Comparison of ENCODE assay signal across 15 mouse cellular contexts in the genomic region with DNA sequence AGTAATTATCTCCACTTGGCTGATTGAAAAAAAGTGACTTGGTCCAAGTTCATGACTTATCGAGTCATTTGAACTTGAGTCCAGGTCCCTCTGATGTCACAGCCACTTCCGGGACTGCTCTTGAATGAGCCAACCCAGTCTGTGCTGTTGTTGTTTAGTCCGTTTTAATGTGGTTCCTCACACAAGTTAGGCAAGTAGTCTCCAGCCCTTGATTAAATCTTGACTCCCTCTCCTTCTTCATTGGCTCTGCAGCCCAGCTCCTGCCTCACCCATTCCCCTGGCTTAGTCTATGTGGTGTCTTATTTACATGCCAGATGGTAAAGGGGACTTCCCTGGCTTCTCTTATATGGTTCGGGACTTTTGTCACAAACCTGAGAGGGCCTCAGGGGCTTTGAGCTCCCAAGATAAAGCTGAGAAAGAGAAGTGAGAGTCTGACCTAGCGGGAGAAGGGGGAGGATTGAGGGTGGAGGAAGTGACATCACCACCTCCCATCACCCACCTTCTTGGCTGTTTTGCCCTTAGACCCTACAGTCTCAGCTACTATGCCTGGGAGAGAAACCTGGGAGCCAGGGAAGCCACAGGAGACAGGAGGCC. TPM values are rescaled to one million over a fixed set of nuclear protein-coding genes. Genes with fewer than 3 reads are reported as not detected.
DNase-seq lines count a peak whose midpoint lies in the region; ATAC-seq and TF ChIP-seq lines count a peak whose summit lies in the region.
"Had no signal": no experiment of that assay in that cellular context is flagged by ENCODE, and none has a peak within 500 bp of the region (broad histone marks: within the 10 kb centered on the region; RNA-seq: fewer than 3 reads in every experiment).

No protein-coding gene starts in this region.

- no peaks in the 10 kb centered on the region for H3K36me3 ChIP-seq in midbrain, embryonic 14.5 days (ENCODE audit: control insufficient read depth, insufficient read depth, low read length)
- H3K36me3 ChIP-seq: forebrain, embryonic 12.5 days; limb, embryonic 15.5 days had no signal

- TF ChIP-seq POLR2A in lung, adult 2 months (IDR thresholded peaks at IDR 0.05; ENCODE audit: borderline replicate concordance, extremely low read depth, low read depth, low read length) = no peak

- no peaks in the 10 kb centered on the region for H3K9me3 ChIP-seq in midbrain, embryonic 14.5 days (ENCODE audit: control insufficient read depth, low read length)
- H3K9me3 ChIP-seq: forebrain, embryonic 12.5 days; limb, embryonic 15.5 days had no signal

- H3K4me3 ChIP-seq in lung, adult 2 months (replicated peaks; ENCODE audit: extremely low read depth, low read depth, low read length) = no peak overlapping the region
- H3K4me3 ChIP-seq in midbrain, embryonic 14.5 days (replicated peaks; ENCODE audit: low read depth, low read length) = no peak overlapping the region
- H3K4me3 ChIP-seq: forebrain, embryonic 12.5 days; limb, embryonic 15.5 days had no signal

- H3K27ac ChIP-seq in midbrain, embryonic 14.5 days (replicated peaks; ENCODE audit: low read depth, low read length) = no peak overlapping the region
- H3K27ac ChIP-seq: forebrain, embryonic 12.5 days; hindbrain, postnatal 0 days; limb, embryonic 15.5 days had no signal

- H3K4me1 ChIP-seq in lung, adult 2 months (ENCODE audit: control insufficient read depth, insufficient read depth, low read length) = no peaks in the 10 kb centered on the region
- no peaks in the 10 kb centered on the region for H3K4me1 ChIP-seq in midbrain, embryonic 14.5 days (ENCODE audit: control insufficient read depth, insufficient read depth, low read length)
- H3K4me1 ChIP-seq: forebrain, embryonic 12.5 days; limb, embryonic 15.5 days had no signal

- no peaks in the 10 kb centered on the region for H3K27me3 ChIP-seq in midbrain, embryonic 14.5 days (ENCODE audit: control insufficient read depth, insufficient read depth, low read length)
- H3K27me3 ChIP-seq: forebrain, embryonic 12.5 days; limb, embryonic 15.5 days; Patski had no signal

- ATAC-seq in megakaryocyte-erythroid progenitor cell, adult 5-6 weeks (replicated peaks; ENCODE audit: low FRiP score, low TSS enrichment, poor library complexity, severe bottlenecking) = 0 out of 2 replicates have a peak, but pooled peaks have one; percentile 21
- ATAC-seq in midbrain, embryonic 14.5 days (ENCODE audit: low FRiP score, low TSS enrichment) = no peak
- ATAC-seq: hindbrain, postnatal 0 days; Patski had no signal

- H3K9ac ChIP-seq in midbrain, embryonic 14.5 days (replicated peaks; ENCODE audit: low read length) = no peak overlapping the region
- H3K9ac ChIP-seq: forebrain, embryonic 12.5 days; limb, embryonic 15.5 days had no signal

- DNase-seq in lung, postnatal 25 days (ENCODE audit: low spot score) = peak; percentile 57
- no peak for DNase-seq in lung, adult 2 months
- DNase-seq in brain, adult 2 months (ENCODE audit: low read depth, low spot score) = peak; percentile 21
- peak; percentile 43 to 61 for DNase-seq in thymus, postnatal 36 days
- DNase-seq in adrenal gland, postnatal 4 days (ENCODE audit: low spot score in 2 of 2) = no peak
- no peak for DNase-seq in midbrain, embryonic 14.5 days
- no peak for DNase-seq in left cerebral cortex, adult 18-20 months (ENCODE audit: low spot score in 2 of 2)

- H3K4me2 ChIP-seq in midbrain, embryonic 14.5 days (ENCODE audit: low read length) = no peak overlapping the region
- H3K4me2 ChIP-seq: forebrain, embryonic 12.5 days; limb, embryonic 15.5 days had no signal

- TF ChIP-seq CTCF in lung, adult 2 months (IDR thresholded peaks at IDR 0.05; ENCODE audit: insufficient read depth, low read length) = no peak

- WGBS in lung, adult 2 months = 64% methylated on average over 5 of the region's 5 CpGs
- 87% methylated on average over 5 of the region's 5 CpGs for WGBS in midbrain, embryonic 14.5 days

RNA-seq across cellular contexts. Expression of a gene that starts 2.2 kb away (rescaled TPM):
- 52.8 and 76.5 TPM in 2 replicates for polyA plus RNA-seq in lung, adult 2 months (2012; rRNA removed)
- 34.9 and 43.4 TPM in 2 replicates for total RNA-seq in megakaryocyte-erythroid progenitor cell, adult 5-6 weeks (2014; fragmentation: Nextera tagmentation)
- 36.8 and 45.6 TPM in 2 replicates for total RNA-seq in megakaryocyte-erythroid progenitor cell, adult 5-6 weeks (2017)
- 10 to 100 TPM; 10.1 to 14.4 TPM for total RNA-seq in adrenal gland, postnatal 4 days (2021)
- polyA plus RNA-seq in midbrain, embryonic 14.5 days (2014; fragmentation: Nextera tagmentation; extraction: Ambion mirVana) = 1.8 and 4.5 TPM in 2 replicates
- 1 to 10 TPM; 2.7 to 4.1 TPM for total RNA-seq in left cerebral cortex, adult 18-20 months (2021)
- total RNA-seq: hindbrain, postnatal 0 days had no signal
- polyA plus RNA-seq: Patski had no signal

RNA-seq across cellular contexts. Expression of a gene that starts 5.3 kb away (rescaled TPM):
- 28.8 and 30.0 TPM in 2 replicates for polyA plus RNA-seq in lung, adult 2 months (2012; rRNA removed)
- total RNA-seq in megakaryocyte-erythroid progenitor cell, adult 5-6 weeks (2014; fragmentation: Nextera tagmentation) = 17.9 and 21.8 TPM in 2 replicates
- 5.2 and 7.7 TPM in 2 replicates for total RNA-seq in megakaryocyte-erythroid progenitor cell, adult 5-6 weeks (2017)
- 10 to 100 TPM in 1 of 2 experiments, 1 to 10 TPM in 1; 9.4 to 13.4 TPM for total RNA-seq in adrenal gland, postnatal 4 days (2021)
- 11.7 and 13.6 TPM in 2 replicates for polyA plus RNA-seq in midbrain, embryonic 14.5 days (2014; fragmentation: Nextera tagmentation; extraction: Ambion mirVana)
- 10 to 100 TPM; 31.7 to 38.4 TPM for total RNA-seq in left cerebral cortex, adult 18-20 months (2021)

RNA-seq across cellular contexts. Expression of a gene that starts 31.5 kb away (rescaled TPM):
- 654 and 703 TPM in 2 replicates for polyA plus RNA-seq in lung, adult 2 months (2012; rRNA removed)
- total RNA-seq in megakaryocyte-erythroid progenitor cell, adult 5-6 weeks (2014; fragmentation: Nextera tagmentation) = 87.3 and 101 TPM in 2 replicates
- total RNA-seq in megakaryocyte-erythroid progenitor cell, adult 5-6 weeks (2017) = 34.2 and 55.1 TPM in 2 replicates
- total RNA-seq in adrenal gland, postnatal 4 days (2021) = 100 to 1,000 TPM; 108 to 111 TPM
- polyA plus RNA-seq in midbrain, embryonic 14.5 days (2014; fragmentation: Nextera tagmentation; extraction: Ambion mirVana) = 376 and 460 TPM in 2 replicates
- total RNA-seq in left cerebral cortex, adult 18-20 months (2021) = 100 to 1,000 TPM; 200 to 222 TPM

RNA-seq across cellular contexts. Expression of a gene that starts 36.5 kb away (rescaled TPM):
- 7.2 and 14.7 TPM in 2 replicates for polyA plus RNA-seq in lung, adult 2 months (2012; rRNA removed)
- total RNA-seq in megakaryocyte-erythroid progenitor cell, adult 5-6 weeks (2014; fragmentation: Nextera tagmentation) = 0.55 TPM in 1 of 2 replicates, not detected in the other
- 0.09 TPM in 1 of 2 replicates, not detected in the other for total RNA-seq in megakaryocyte-erythroid progenitor cell, adult 5-6 weeks (2017)
- under 1 TPM; 0.25 to 0.28 TPM for total RNA-seq in adrenal gland, postnatal 4 days (2021)
- 1.8 and 2.3 TPM in 2 replicates for polyA plus RNA-seq in midbrain, embryonic 14.5 days (2014; fragmentation: Nextera tagmentation; extraction: Ambion mirVana)
- total RNA-seq in left cerebral cortex, adult 18-20 months (2021) = 1 to 10 TPM; 4.4 to 5.7 TPM

RNA-seq across cellular contexts. Expression of a gene that starts 43.5 kb away (rescaled TPM):
- 0.27 and 0.58 TPM in 2 replicates for polyA plus RNA-seq in lung, adult 2 months (2012; rRNA removed)
- not detected in 2 replicates for total RNA-seq in megakaryocyte-erythroid progenitor cell, adult 5-6 weeks (2014; fragmentation: Nextera tagmentation)
- not detected in 2 replicates for total RNA-seq in megakaryocyte-erythroid progenitor cell, adult 5-6 weeks (2017)
- not detected for total RNA-seq in adrenal gland, postnatal 4 days (2021)
- not detected in 2 replicates for polyA plus RNA-seq in midbrain, embryonic 14.5 days (2014; fragmentation: Nextera tagmentation; extraction: Ambion mirVana)
- total RNA-seq in left cerebral cortex, adult 18-20 months (2021) = not detected
- total RNA-seq: hindbrain, postnatal 0 days; layer of hippocampus, postnatal 14 days had no signal
- polyA plus RNA-seq: brain, embryonic 14.5 days; forebrain, embryonic 12.5 days; hindbrain, postnatal 0 days; limb, embryonic 15.5 days; neural tube, embryonic 11.5 days; Patski had no signal

Comparison
In these comparisons a context has a peak if more than half of its experiments do, and no peak if none do; other contexts are left out.
1. DNase-seq: peak in lung, postnatal 25 days (single experiment), brain, adult 2 months (single experiment) and thymus, postnatal 36 days (2 of 2); none in lung, adult 2 months (single experiment), adrenal gland, postnatal 4 days (0 of 2), midbrain, embryonic 14.5 days (single experiment) and left cerebral cortex, adult 18-20 months (0 of 2).